Mouse (Mus musculus) lung, postnatal 0 days (tissue): ENCODE data around the gene Ccl22.

Experiments
- CTCF ChIP-seq: IDR thresholded peaks from 2 replicates; pipeline ENCODE4 v1.5.1; 2016; ENCODE audit warnings: antibody characterized with exemption, mild to moderate bottlenecking
- EP300 ChIP-seq: IDR thresholded peaks from 2 replicates; pipeline ENCODE4 v1.6.1; 2016; ENCODE audit warnings: antibody characterized with exemption, mild to moderate bottlenecking, control low read depth

GRCm38 (mm10) chr8:94771941-94772670 lies 26.7 kb downstream of the Ccl22 start, which contains the start of gene Cx3cl1:
- TF ChIP-seq CTCF, result no peak
- no peak for TF ChIP-seq EP300
